Mouse (Mus musculus) spleen, embryonic (tissue): ENCODE results near the gene Dcaf12l2.

Experiments
- CTCF ChIA-PET: fragments of 350-600 bp; sonication (Branson Sonifier 250); formaldehyde crosslinking; loops from one replicate; lab custom pipeline; 2022; lab: Charles Lee

Gene Dcaf12l2

DNA sequence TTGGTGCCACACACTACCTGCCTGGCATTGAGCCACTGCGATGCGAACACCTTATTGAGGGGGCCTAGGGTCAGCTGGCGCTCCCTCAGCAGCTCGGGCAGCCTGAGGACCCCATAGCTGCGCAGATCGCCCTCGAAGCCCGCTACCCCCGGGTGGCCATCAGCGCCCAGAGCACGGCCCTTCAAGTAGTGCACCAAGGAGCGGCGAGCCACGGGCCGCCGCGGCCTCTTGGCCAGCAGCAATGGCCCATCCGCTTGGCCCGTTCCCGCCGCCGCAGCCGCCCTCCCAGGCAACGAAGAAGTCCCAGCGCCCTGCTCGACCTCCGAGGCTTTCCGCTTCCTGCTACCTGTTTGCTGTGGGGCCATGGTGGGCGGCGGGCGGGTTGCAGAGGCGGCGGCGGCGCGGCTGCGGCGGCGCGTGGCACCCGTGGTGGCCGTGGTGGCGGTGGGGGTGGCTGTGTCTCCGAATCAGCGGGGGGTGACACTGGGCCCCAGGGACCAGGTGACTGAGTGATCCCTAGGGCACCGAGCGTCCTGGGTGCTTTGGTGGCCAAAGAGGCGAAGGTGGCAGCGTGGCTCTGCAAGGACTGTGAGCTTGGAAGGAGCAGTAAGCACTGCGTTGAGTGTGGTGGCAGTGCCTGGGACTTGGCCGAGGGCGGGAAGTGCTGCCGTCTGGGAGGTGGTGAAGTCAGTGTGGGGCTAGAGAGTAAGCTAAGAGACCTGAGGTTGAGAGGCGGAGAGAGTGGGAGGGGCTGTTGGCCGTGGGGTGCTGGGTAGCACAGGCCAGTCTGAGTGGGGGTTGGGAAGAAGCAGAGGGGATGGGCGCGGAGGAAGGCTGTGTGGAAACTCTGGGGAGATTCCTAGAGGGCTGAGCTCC lies at the start of gene Dcaf12l2:
Dcaf12l2 (minus strand) TSS at position 697 of the 876 bp plus-strand sequence.
- CTCF ChIA-PET = no interaction called here

DNA sequence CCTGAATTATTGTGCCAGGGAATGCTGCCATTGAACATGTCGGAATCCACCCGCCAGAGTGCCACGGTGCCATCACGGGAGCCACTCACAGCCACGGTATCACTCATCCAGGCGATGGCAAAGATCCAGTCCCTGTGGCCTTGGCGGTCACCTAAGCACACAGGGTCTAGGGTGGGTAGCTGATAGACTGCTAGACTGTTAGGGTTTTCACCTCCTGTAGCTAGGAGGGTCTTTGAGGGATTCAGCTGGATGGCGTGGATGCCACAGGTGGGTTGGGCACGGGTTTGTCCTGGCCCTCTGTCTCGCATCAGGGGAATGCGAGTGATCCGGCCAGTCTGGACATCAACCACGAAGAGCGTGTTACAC lies 879 bp downstream of the Dcaf12l2 start:
- CTCF ChIA-PET = no interaction called here
